Mouse (Mus musculus): Measurements from ENCODE around the gene Exoc7.

DNA sequence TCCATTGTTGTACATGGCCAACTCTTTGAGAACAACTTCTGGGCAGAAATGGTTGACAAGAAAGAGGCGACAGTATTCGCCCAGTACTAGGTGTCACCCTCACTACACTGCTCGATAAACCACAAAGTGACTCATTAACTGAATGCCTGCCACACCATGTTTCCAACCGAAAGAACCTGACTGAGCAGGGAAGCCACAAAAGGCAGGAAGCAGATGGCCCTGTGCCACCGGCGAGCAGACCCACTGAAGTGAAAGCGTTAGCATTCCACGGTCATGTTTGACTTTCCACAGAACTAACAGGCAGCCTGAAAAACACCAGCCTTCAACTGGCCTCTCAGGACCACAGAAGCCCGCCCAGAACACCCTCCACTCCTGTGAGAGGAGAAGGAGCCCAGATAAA lies 52.4 kb downstream of the Exoc7 start:
- TF ChIP-seq ZNF384 (IDR thresholded peaks at IDR 0.05; ENCODE audit: low read depth, low read length), result no peak
- no peak for TF ChIP-seq CHD2 (IDR thresholded peaks at IDR 0.05; ENCODE audit: low read depth, low read length)
